Mouse (Mus musculus) gonadal fat pad, adult 2 months (tissue): ENCODE data around the gene Rsph9. TPM values are rescaled to one million over a fixed set of nuclear protein-coding genes. Genes with fewer than 3 reads are reported as not detected.

Source experiments
- polyA plus RNA-seq: library from polyadenylated mRNA; depleted of rRNA; stranded (reverse); fragments of >200 nt; gene quantifications from 2 replicates; pipeline ENCODE4 v1.2.3, GENCODE M21; 2012; rRNA removed

Gene Rsph9
- polyA plus RNA-seq, 1 experiment, result 10.0 TPM

Other genes starting within 250 kb of the Rsph9 start
- gene Vegfa, start 111.8 kb downstream of the Rsph9 start, polyA plus RNA-seq, result 233 and 316 TPM in 2 replicates
- gene Mrps18a, start 33.2 kb downstream of the Rsph9 start, polyA plus RNA-seq, result 43.8 and 49.0 TPM in 2 replicates
- gene Mad2l1bp, start 9.3 kb upstream of the Rsph9 start, polyA plus RNA-seq, result 23.9 and 25.8 TPM in 2 replicates
- 117 and 138 TPM in 2 replicates for gene Gtpbp2, start 16.8 kb upstream of the Rsph9 start, polyA plus RNA-seq
- gene Polh, start 58.4 kb upstream of the Rsph9 start, polyA plus RNA-seq, result 4.9 and 6.3 TPM in 2 replicates
- 43.0 and 44.9 TPM in 2 replicates for gene Xpo5, start 58.6 kb upstream of the Rsph9 start, polyA plus RNA-seq
- gene Polr1c, start 103.8 kb upstream of the Rsph9 start, polyA plus RNA-seq, result 53.0 and 62.2 TPM in 2 replicates
- gene Yipf3, start 103.9 kb upstream of the Rsph9 start, polyA plus RNA-seq, result 146 and 181 TPM in 2 replicates
- 1.2 and 1.4 TPM in 2 replicates for gene Lrrc73, start 109.3 kb upstream of the Rsph9 start, polyA plus RNA-seq
- gene Tjap1, start 138.8 kb upstream of the Rsph9 start, polyA plus RNA-seq, result 28.1 and 29.4 TPM in 2 replicates
- gene Dlk2, start 153.2 kb upstream of the Rsph9 start, polyA plus RNA-seq, result 4.7 and 5.3 TPM in 2 replicates
- 11.8 and 13.8 TPM in 2 replicates for gene Abcc10, start 184.1 kb upstream of the Rsph9 start, polyA plus RNA-seq
- 11.6 and 13.4 TPM in 2 replicates for gene Zfp318, start 239.5 kb upstream of the Rsph9 start, polyA plus RNA-seq